Mouse (Mus musculus) heart, embryonic 14.5 days (tissue): ENCODE measurements around the gene Cbfa2t3. TPM values are rescaled to one million over a fixed set of nuclear protein-coding genes. Genes with fewer than 3 reads are reported as not detected.
A peak's percentile ranks its signal among the peaks of the same experiment; 100 is the strongest.

Experiments used
- ATAC-seq: fragments of 200-750 bp; cut with Nextera tagmentation; 2 replicates; pipeline ENCODE4 v1.8.0; 2017; ENCODE audit warnings: low read depth, moderate TSS enrichment; ENCODE audit not compliant: insufficient number of reproducible peaks, insufficient read depth, low FRiP score
- H3K27ac ChIP-seq, 2 experiments: fragments of 200-500 bp in 1 of 2; fragments of 300-500 bp in 1 of 2; sonication (generic) in 1 of 2; replicated peaks in 1 of 2; 2 replicates each; pipeline ENCODE4 v1.5.1; 2012 to 2014; ENCODE audit warnings: low read depth in 2 of 2, low read length in 2 of 2, control low read depth in 1 of 2, mild to moderate bottlenecking in 1 of 2, mixed read lengths in 1 of 2; ENCODE audit not compliant: control insufficient read depth in 1 of 2, insufficient read depth in 1 of 2
- H3K27me3 ChIP-seq: fragments of 300-500 bp; sonication (generic); 2 replicates; pipeline ENCODE4 v1.6.1; 2014; ENCODE audit warnings: mild to moderate bottlenecking, low read length, control low read depth; ENCODE audit not compliant: control insufficient read depth, insufficient read depth
- H3K36me3 ChIP-seq: fragments of 300-500 bp; sonication (generic); 2 replicates; pipeline ENCODE4 v1.6.1; 2014; ENCODE audit warnings: mild to moderate bottlenecking, control low read depth, low read length, mixed read lengths; ENCODE audit not compliant: control insufficient read depth, insufficient read depth
- H3K4me1 ChIP-seq, 2 experiments: fragments of 200-500 bp in 1 of 2; fragments of 300-500 bp in 1 of 2; sonication (generic) in 1 of 2; 2 replicates each; pipeline ENCODE4 v1.6.1; 2012 to 2014; ENCODE audit warnings: low read length in 2 of 2, control low read depth in 1 of 2, mixed read lengths in 1 of 2; ENCODE audit not compliant: control insufficient read depth in 2 of 2, insufficient read depth in 2 of 2
- H3K4me2 ChIP-seq: fragments of 300-500 bp; sonication (generic); 2 replicates; pipeline ENCODE4 v1.6.1; 2014; ENCODE audit warnings: mild to moderate bottlenecking, low read length
- H3K4me3 ChIP-seq, 2 experiments: fragments of 200-500 bp in 1 of 2; fragments of 300-500 bp in 1 of 2; sonication (generic) in 1 of 2; 2 replicates each; pipeline ENCODE4 v1.5.1; 2012 to 2014; ENCODE audit warnings: low read length in 2 of 2, mild to moderate bottlenecking in 2 of 2, control low read depth in 1 of 2, low read depth in 1 of 2, moderate library complexity in 1 of 2; ENCODE audit not compliant: control insufficient read depth in 1 of 2, insufficient read depth in 1 of 2
- H3K9ac ChIP-seq: fragments of 300-500 bp; sonication (generic); 2 replicates; pipeline ENCODE4 v1.6.1; 2014; ENCODE audit warnings: mild to moderate bottlenecking, low read length
- H3K9me3 ChIP-seq: fragments of 300-500 bp; sonication (generic); 2 replicates; pipeline ENCODE4 v1.6.1; 2016; ENCODE audit warnings: low read length, control low read depth; ENCODE audit not compliant: control insufficient read depth
- WGBS: fragments of 180-500 bp; shearing (Covaris S2); extraction: QIAGEN DNeasy Blood & Tissue Kit; methylation state at CpG from one replicate; pipeline ENCODE4 v1.1.7; 2014; 5-methylcytosine and 5-hydroxymethylcytosine counted together
- polyA plus RNA-seq: library from polyadenylated mRNA; unstranded; fragments of >200 nt; fragmentation: Nextera tagmentation; extraction: Ambion mirVana; gene quantifications from 2 replicates; pipeline ENCODE4 v1.2.1, GENCODE M21; 2014

The Cbfa2t3 gene
- polyA plus RNA-seq, 1 experiment from 2014 or later, result 6.2 TPM

- 0 out of 4 replicates have a peak overlapping the region, but pooled peaks of 1 of the 2 experiments have one; percentile 47 for H3K27ac ChIP-seq
- WGBS, result 71% methylated on average over 5 of the region's 5 CpGs
- H3K4me3 ChIP-seq, result peak overlapping the region; percentile 15 to 25
Measured at GRCm38 (mm10) chr8:122698254-122698768, 598 bp downstream of the Cbfa2t3 start.

GRCm38 (mm10) chr8:122697586-122697985 is 1.3 kb downstream of the Cbfa2t3 start:
- H3K9ac ChIP-seq, result no peak overlapping the region
- no peak overlapping the region for H3K27ac ChIP-seq
- H3K4me1 ChIP-seq, result peaks cover 8 to 11% of the 10 kb centered on the region in 2 experiments; a peak in 3 of 4 replicates
- peak overlapping the region; percentile 15 to 25 for H3K4me3 ChIP-seq
- no peaks in the 10 kb centered on the region for H3K9me3 ChIP-seq
- H3K36me3 ChIP-seq, result no peaks in the 10 kb centered on the region
- 76% methylated on average over 6 of the region's 6 CpGs for WGBS
- peak overlapping the region; percentile 55 for H3K4me2 ChIP-seq
- no peak for ATAC-seq
- H3K27me3 ChIP-seq, result no peaks in the 10 kb centered on the region; the same call in 1 of the 2 replicates

More at GRCm38 (mm10) chr8:122698254-122698768, 598 bp downstream of the Cbfa2t3 start:
- no peak for ATAC-seq
- Histone ChIP-seq H3K4me1 (peaks cover 8 to 10% of the 10 kb centered on the region in 2 experiments; a peak in 3 of 4 replicates), H3K9me3 (no peaks in the 10 kb centered on the region), H3K36me3 (no peaks in the 10 kb centered on the region), H3K9ac (0 out of 2 replicates have a peak overlapping the region, but pooled peaks have one; percentile 38), H3K4me2 (peak overlapping the region; percentile 55), H3K27me3 (no peaks in the 10 kb centered on the region)

- Histone ChIP-seq H3K9me3 (no peaks in the 10 kb centered on the region), H3K36me3 (no peaks in the 10 kb centered on the region), H3K4me3 (peak overlapping the region in 1 of 2 experiments; percentile 25; a peak in 2 of 4 replicates), H3K4me2 (peak overlapping the region; percentile 55), H3K27ac (no peak overlapping the region), H3K9ac (no peak overlapping the region), H3K27me3 (no peaks in the 10 kb centered on the region; the same call in 1 of the 2 replicates), H3K4me1 (peaks cover 8 to 11% of the 10 kb centered on the region in 2 experiments; a peak in 3 of 4 replicates)
- WGBS, result 79% methylated on average over 3 of the region's 3 CpGs
- ATAC-seq, result no peak
Measured at GRCm38 (mm10) chr8:122697181-122697581, 1.7 kb downstream of the Cbfa2t3 start.

DNA sequence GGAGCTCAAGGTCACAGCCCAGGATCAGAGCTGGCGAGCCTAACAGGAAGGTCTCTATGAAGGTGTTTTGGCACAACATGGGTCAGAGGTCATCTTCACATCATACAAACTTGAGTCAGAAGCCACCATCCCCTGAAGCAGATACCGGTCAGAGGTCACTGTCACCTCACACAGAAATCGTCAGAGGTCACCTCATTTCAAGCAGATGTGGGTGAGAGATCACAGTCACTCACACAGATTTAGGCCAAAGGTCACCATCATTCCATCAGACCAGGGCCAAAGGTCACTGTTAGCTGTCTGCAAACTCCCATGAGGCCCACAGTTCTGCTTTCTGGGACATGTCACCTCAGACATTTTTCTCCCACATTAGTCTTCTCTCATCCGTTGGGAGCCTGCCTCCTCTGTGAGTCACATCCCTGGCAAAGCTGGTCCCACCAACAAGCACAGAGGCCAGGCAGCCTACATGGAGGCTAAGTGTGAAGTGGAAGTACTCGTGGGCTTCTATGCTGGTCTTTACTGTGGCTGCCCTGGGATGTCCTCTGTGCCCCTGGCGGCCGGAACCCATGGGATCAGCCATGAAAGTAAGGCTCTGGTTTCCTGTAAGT is 3.4 kb downstream of the Cbfa2t3 start:
- WGBS, result 63% methylated on average over 7 of the region's 7 CpGs
- Histone ChIP-seq H3K9ac (no peak overlapping the region), H3K4me3 (no peak overlapping the region), H3K4me2 (no peak overlapping the region), H3K36me3 (no peaks in the 10 kb centered on the region), H3K9me3 (no peaks in the 10 kb centered on the region), H3K27me3 (no peaks in the 10 kb centered on the region; the same call in 1 of the 2 replicates), H3K27ac (no peak overlapping the region), H3K4me1 (peaks cover 5 to 7% of the 10 kb centered on the region in 2 experiments; a peak in 3 of 4 replicates)
- no peak for ATAC-seq

DNA sequence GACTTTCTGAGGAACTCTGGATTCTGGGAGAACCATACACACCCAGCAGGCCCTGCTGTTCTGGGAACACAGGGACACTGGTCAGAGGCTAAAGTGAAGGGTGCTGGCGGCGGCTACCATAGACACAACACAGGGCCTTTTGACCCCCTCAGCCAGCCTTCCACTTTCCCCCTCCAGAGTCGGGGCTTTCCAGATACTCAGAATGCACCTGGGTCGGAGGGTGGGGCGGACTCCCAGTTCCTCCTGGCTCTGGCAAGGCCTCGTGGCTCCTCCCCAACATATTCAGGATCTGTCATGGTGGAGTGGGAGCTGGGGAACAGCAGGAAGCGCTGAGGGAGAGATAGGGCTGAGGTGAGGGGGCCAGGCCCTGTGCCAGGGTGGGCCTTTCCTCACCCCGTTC is 6.8 kb downstream of the Cbfa2t3 start:
- Histone ChIP-seq H3K9ac (no peak overlapping the region), H3K4me3 (no peak overlapping the region), H3K9me3 (no peaks in the 10 kb centered on the region), H3K4me2 (no peak overlapping the region), H3K27me3 (peaks cover 3% of the 10 kb centered on the region; the same call in 1 of the 2 replicates), H3K36me3 (no peaks in the 10 kb centered on the region), H3K4me1 (peaks cover 0 to 2% of the 10 kb centered on the region in 2 experiments; a peak in 1 of 4 replicates), H3K27ac (no peak overlapping the region)
- 76% methylated on average over 8 of the region's 8 CpGs for WGBS
- ATAC-seq, result no peak

- Histone ChIP-seq H3K9me3 (no peaks in the 10 kb centered on the region), H3K4me1 (peaks cover 0 to 2% of the 10 kb centered on the region in 2 experiments; a peak in 1 of 4 replicates), H3K4me3 (no peak overlapping the region), H3K27me3 (peaks cover 6% of the 10 kb centered on the region), H3K36me3 (no peaks in the 10 kb centered on the region), H3K9ac (no peak overlapping the region), H3K4me2 (no peak overlapping the region), H3K27ac (no peak overlapping the region)
- WGBS, result 69% methylated on average over 6 of the region's 6 CpGs
- ATAC-seq, result no peak
Measured at GRCm38 (mm10) chr8:122691018-122691417, 7.9 kb downstream of the Cbfa2t3 start.

GRCm38 (mm10) chr8:122689315-122689714 is 9.6 kb downstream of the Cbfa2t3 start:
- no peak overlapping the region for H3K4me3 ChIP-seq

More at GRCm38 (mm10) chr8:122689315-122689714, 9.6 kb downstream of the Cbfa2t3 start:
- no peaks in the 10 kb centered on the region for H3K36me3 ChIP-seq
- WGBS, result 83% methylated on average over 1 of the region's 1 CpGs
- no peak overlapping the region for H3K9ac ChIP-seq
- no peak for ATAC-seq
- H3K4me1 ChIP-seq, result peaks cover 0 to 2% of the 10 kb centered on the region in 2 experiments; a peak in 1 of 4 replicates
- peaks cover 17% of the 10 kb centered on the region for H3K27me3 ChIP-seq
- no peak overlapping the region for H3K27ac ChIP-seq
- H3K9me3 ChIP-seq, result no peaks in the 10 kb centered on the region
- no peak overlapping the region for H3K4me2 ChIP-seq
